In the genomic region with DNA sequence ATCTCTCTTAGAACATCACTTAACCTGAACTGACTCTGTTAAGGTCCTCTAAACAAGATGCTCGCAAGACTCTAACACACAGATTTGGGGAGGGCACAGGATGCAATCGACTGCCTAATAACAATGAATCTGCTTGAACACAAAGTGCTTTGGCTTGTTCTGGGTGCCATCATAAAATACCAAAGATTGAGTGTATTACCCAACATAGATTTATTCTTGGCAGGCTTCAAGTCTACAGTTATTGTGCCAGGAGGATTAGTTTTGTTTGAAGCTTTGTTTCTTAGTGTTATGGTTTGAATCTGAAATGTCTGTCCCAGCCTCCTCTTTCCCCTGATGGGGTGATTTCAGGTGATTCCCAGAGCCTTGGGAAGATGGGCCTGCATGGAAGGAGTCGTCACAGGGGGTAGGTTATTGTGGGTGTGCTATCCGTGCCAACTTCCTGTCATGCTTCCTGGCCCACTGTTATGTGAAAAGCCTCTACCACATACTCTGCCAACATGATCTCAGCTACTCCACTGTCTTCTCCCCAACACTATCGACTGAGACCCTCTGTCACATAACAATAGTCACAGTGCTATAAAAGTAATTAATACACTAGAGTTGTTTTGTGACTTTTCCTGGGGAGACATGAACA, we compare ENCODE assay signal across 31 mouse cellular contexts. TPM values are rescaled to one million over a fixed set of nuclear protein-coding genes. Genes with fewer than 3 reads are reported as not detected.
DNase-seq lines count a peak whose midpoint lies in the region; ATAC-seq and TF ChIP-seq lines count a peak whose summit lies in the region.
"Had no signal": no experiment of that assay in that cellular context is flagged by ENCODE, and none has a peak within 500 bp of the region (broad histone marks: within the 10 kb centered on the region; RNA-seq: fewer than 3 reads in every experiment).

No protein-coding gene starts in this region.

- peaks cover 5% of the 10 kb centered on the region for H3K4me1 ChIP-seq in forebrain, embryonic 15.5 days
- 0 out of 2 replicates have a peak, but pooled peaks cover 4% of the 10 kb centered on the region for H3K4me1 ChIP-seq in forebrain, embryonic 13.5 days
- no peaks in the 10 kb centered on the region for H3K4me1 ChIP-seq in hindbrain, postnatal 0 days (ENCODE audit: insufficient read depth, low read length)
- H3K4me1 ChIP-seq: hindbrain, embryonic 13.5 days; midbrain, embryonic 15.5 days; neural tube, embryonic 15.5 days; stomach, embryonic 15.5 days had no signal

- no peaks in the 10 kb centered on the region for H3K9me3 ChIP-seq in forebrain, embryonic 15.5 days
- H3K9me3 ChIP-seq in forebrain, embryonic 13.5 days (replicated peaks), result no peaks in the 10 kb centered on the region
- no peaks in the 10 kb centered on the region for H3K9me3 ChIP-seq in hindbrain, postnatal 0 days (ENCODE audit: low read length)
- H3K9me3 ChIP-seq: embryonic facial prominence, embryonic 13.5 days; hindbrain, embryonic 13.5 days; midbrain, embryonic 10.5 days; midbrain, embryonic 15.5 days; neural tube, embryonic 15.5 days; stomach, embryonic 15.5 days had no signal

- no peak for TF ChIP-seq CTCF in hindbrain, postnatal 0 days (IDR thresholded peaks at IDR 0.05; ENCODE audit: low read depth)

- no peaks in the 10 kb centered on the region for H3K36me3 ChIP-seq in forebrain, embryonic 15.5 days
- no peaks in the 10 kb centered on the region for H3K36me3 ChIP-seq in forebrain, embryonic 13.5 days (ENCODE audit: poor library complexity, severe bottlenecking)
- no peaks in the 10 kb centered on the region for H3K36me3 ChIP-seq in hindbrain, postnatal 0 days (ENCODE audit: insufficient read depth, low read length)
- H3K36me3 ChIP-seq: embryonic facial prominence, embryonic 13.5 days; hindbrain, embryonic 13.5 days; midbrain, embryonic 10.5 days; midbrain, embryonic 15.5 days; neural tube, embryonic 15.5 days; stomach, embryonic 15.5 days had no signal

- no peak overlapping the region for H3K27ac ChIP-seq in forebrain, embryonic 15.5 days (replicated peaks)
- no peak overlapping the region for H3K27ac ChIP-seq in forebrain, embryonic 13.5 days
- H3K27ac ChIP-seq in hindbrain, postnatal 0 days, result no peak overlapping the region
- H3K27ac ChIP-seq: hindbrain, embryonic 13.5 days; liver, embryonic 14.5 days; midbrain, embryonic 10.5 days; midbrain, embryonic 15.5 days; neural tube, embryonic 15.5 days; stomach, embryonic 15.5 days had no signal

- DNase-seq in Muller cell, postnatal 12 days (ENCODE audit: inconsistent ontology term), result peak; percentile 17
- DNase-seq in adipocyte (ENCODE audit: low spot score), result peak; percentile 16
- DNase-seq in fat pad, adult 2 months (ENCODE audit: extremely low read depth, low read depth, low spot score), result peak; percentile 77
- DNase-seq in kidney, postnatal 10 days, result no peak
- no peak for DNase-seq in hindbrain, postnatal 0 days (ENCODE audit: low spot score)
- DNase-seq: adrenal gland, postnatal 10 days; cerebellum, adult 11 months; cerebellum, postnatal 25 days; gastrocnemius, postnatal 14 days; heart, adult 18-20 months; heart, postnatal 4 days; kidney, adult 9 months; kidney, postnatal 4 days; layer of hippocampus, postnatal 36 days; liver; lung, adult 2 months; right cerebral cortex, postnatal 25 days had no signal

- no peak overlapping the region for H3K4me2 ChIP-seq in forebrain, embryonic 15.5 days (replicated peaks)
- no peak overlapping the region for H3K4me2 ChIP-seq in forebrain, embryonic 13.5 days
- H3K4me2 ChIP-seq in hindbrain, postnatal 0 days (ENCODE audit: low read depth, low read length), result no peak overlapping the region
- H3K4me2 ChIP-seq: embryonic facial prominence, embryonic 13.5 days; heart, embryonic 11.5 days; hindbrain, embryonic 13.5 days; midbrain, embryonic 15.5 days; neural tube, embryonic 15.5 days; stomach, embryonic 15.5 days had no signal

- H3K27me3 ChIP-seq in forebrain, embryonic 15.5 days, result no peaks in the 10 kb centered on the region
- H3K27me3 ChIP-seq in forebrain, embryonic 13.5 days, result no peaks in the 10 kb centered on the region
- H3K27me3 ChIP-seq in hindbrain, postnatal 0 days (ENCODE audit: insufficient read depth, low read length), result no peaks in the 10 kb centered on the region
- H3K27me3 ChIP-seq: embryonic facial prominence, embryonic 13.5 days; hindbrain, embryonic 13.5 days; midbrain, embryonic 15.5 days; neural tube, embryonic 15.5 days; stomach, embryonic 15.5 days had no signal

- WGBS in forebrain, embryonic 15.5 days, result 62% methylated on average over 5 of the region's 5 CpGs
- WGBS in forebrain, embryonic 13.5 days, result 79% methylated on average over 5 of the region's 5 CpGs
- 59% methylated on average over 5 of the region's 5 CpGs for WGBS in hindbrain, postnatal 0 days

- H3K4me3 ChIP-seq in forebrain, embryonic 15.5 days, result no peak overlapping the region
- H3K4me3 ChIP-seq in forebrain, embryonic 13.5 days, result no peak overlapping the region
- H3K4me3 ChIP-seq in hindbrain, postnatal 0 days (ENCODE audit: low read length), result no peak overlapping the region
- H3K4me3 ChIP-seq: embryonic facial prominence, embryonic 13.5 days; erythroblast, embryonic 14.5 days; hindbrain, embryonic 13.5 days; midbrain, embryonic 10.5 days; midbrain, embryonic 15.5 days; neural tube, embryonic 15.5 days; stomach, embryonic 15.5 days had no signal

- no peak overlapping the region for H3K9ac ChIP-seq in forebrain, embryonic 15.5 days (replicated peaks)
- H3K9ac ChIP-seq in forebrain, embryonic 13.5 days, result no peak overlapping the region
- H3K9ac ChIP-seq in hindbrain, postnatal 0 days (replicated peaks; ENCODE audit: low read length), result no peak overlapping the region
- H3K9ac ChIP-seq: embryonic facial prominence, embryonic 13.5 days; hindbrain, embryonic 13.5 days; liver, embryonic 14.5 days; midbrain, embryonic 15.5 days; neural tube, embryonic 15.5 days; stomach, embryonic 15.5 days had no signal

- 0 out of 2 replicates have a peak, but pooled peaks have one; percentile 53 for ATAC-seq in forebrain, embryonic 15.5 days (replicated peaks)
- no peak for ATAC-seq in forebrain, embryonic 13.5 days
- no peak for ATAC-seq in hindbrain, postnatal 0 days
- ATAC-seq: activated CD4-positive, CD25-positive, alpha-beta regulatory T cell, adult 4 months; CD4-positive, CD25-positive, alpha-beta regulatory T cell, adult 4 months; intestine, postnatal 0 days; midbrain, embryonic 15.5 days had no signal

RNA-seq across cellular contexts. Expression of a gene that starts 43.1 kb away (rescaled TPM):
- polyA plus RNA-seq in forebrain, embryonic 15.5 days (2015; fragmentation: Nextera tagmentation; extraction: Ambion mirVana), result 0.28 and 0.50 TPM in 2 replicates
- 0.08 and 0.11 TPM in 2 replicates for polyA plus RNA-seq in forebrain, embryonic 13.5 days (2015; fragmentation: Nextera tagmentation; extraction: Ambion mirVana)
- 0.93 and 0.94 TPM in 2 replicates for total RNA-seq in hindbrain, postnatal 0 days (2014; rRNA removed)
- 0.29 and 0.43 TPM in 2 replicates for polyA plus RNA-seq in hindbrain, postnatal 0 days (2015; fragmentation: Nextera tagmentation; extraction: Ambion mirVana)
- polyA plus RNA-seq: erythroblast, embryonic 14.5 days had no signal

Comparison
In these comparisons a context has a peak if more than half of its experiments do, and no peak if none do; other contexts are left out.
1. DNase-seq: peak in Muller cell, postnatal 12 days (single experiment), adipocyte (single experiment) and fat pad, adult 2 months (single experiment); none in kidney, postnatal 10 days (single experiment) and hindbrain, postnatal 0 days (single experiment).